Mouse (Mus musculus) neural tube, embryonic 14.5 days (tissue): Measurements from ENCODE around the gene Cxadr. TPM values are rescaled to one million over a fixed set of nuclear protein-coding genes. Genes with fewer than 3 reads are reported as not detected.

Experiments used
- ATAC-seq: fragments of 200-750 bp; cut with Nextera tagmentation; 2 replicates; pipeline ENCODE4 v1.8.0; 2017; ENCODE audit warnings: low read depth, mild to moderate bottlenecking, moderate TSS enrichment, moderate library complexity
- H3K27ac ChIP-seq: fragments of 300-500 bp; sonication (generic); 2 replicates; pipeline ENCODE4 v1.5.1; 2014; ENCODE audit warnings: low read depth, mild to moderate bottlenecking, control low read depth, low read length, moderate library complexity, mixed read lengths
- H3K27me3 ChIP-seq: fragments of 300-500 bp; sonication (generic); 2 replicates; pipeline ENCODE4 v1.6.1; 2014; ENCODE audit warnings: low read length; ENCODE audit not compliant: control insufficient read depth, insufficient read depth
- H3K36me3 ChIP-seq: fragments of 300-500 bp; sonication (generic); 2 replicates; pipeline ENCODE4 v1.6.1; 2014; ENCODE audit warnings: low read length, mixed read lengths; ENCODE audit not compliant: control insufficient read depth, insufficient read depth
- H3K4me1 ChIP-seq: fragments of 300-500 bp; sonication (generic); 2 replicates; pipeline ENCODE4 v1.6.1; 2014; ENCODE audit warnings: low read length; ENCODE audit not compliant: control insufficient read depth, insufficient read depth
- H3K4me2 ChIP-seq: fragments of 300-500 bp; sonication (generic); 2 replicates; pipeline ENCODE4 v1.6.1; 2014; ENCODE audit warnings: mild to moderate bottlenecking, low read depth, low read length, control low read depth
- H3K4me3 ChIP-seq: fragments of 300-500 bp; sonication (generic); 2 replicates; pipeline ENCODE4 v1.5.1; 2014; ENCODE audit warnings: low read depth, low read length, control low read depth, mixed read lengths
- H3K9ac ChIP-seq: fragments of 300-500 bp; sonication (generic); replicated peaks from 2 replicates; pipeline ENCODE4 v1.6.1; 2014; ENCODE audit warnings: low read depth, mild to moderate bottlenecking, control low read depth, low read length, mixed read lengths
- H3K9me3 ChIP-seq: fragments of 300-500 bp; sonication (generic); 2 replicates; pipeline ENCODE4 v1.6.1; 2016; ENCODE audit warnings: low read length; ENCODE audit not compliant: control insufficient read depth
- WGBS: fragments of 180-500 bp; shearing (Covaris S2); extraction: QIAGEN DNeasy Blood & Tissue Kit; methylation state at CpG from one replicate; pipeline ENCODE4 v1.1.7; 2014; 5-methylcytosine and 5-hydroxymethylcytosine counted together
- polyA plus RNA-seq: library from polyadenylated mRNA; unstranded; fragments of >200 nt; fragmentation: Nextera tagmentation; extraction: Ambion mirVana; gene quantifications from 2 replicates; pipeline ENCODE4 v1.2.1, GENCODE M21; 2014

Cxadr gene
- polyA plus RNA-seq, 1 experiment from 2014 or later: 115 TPM

DNA sequence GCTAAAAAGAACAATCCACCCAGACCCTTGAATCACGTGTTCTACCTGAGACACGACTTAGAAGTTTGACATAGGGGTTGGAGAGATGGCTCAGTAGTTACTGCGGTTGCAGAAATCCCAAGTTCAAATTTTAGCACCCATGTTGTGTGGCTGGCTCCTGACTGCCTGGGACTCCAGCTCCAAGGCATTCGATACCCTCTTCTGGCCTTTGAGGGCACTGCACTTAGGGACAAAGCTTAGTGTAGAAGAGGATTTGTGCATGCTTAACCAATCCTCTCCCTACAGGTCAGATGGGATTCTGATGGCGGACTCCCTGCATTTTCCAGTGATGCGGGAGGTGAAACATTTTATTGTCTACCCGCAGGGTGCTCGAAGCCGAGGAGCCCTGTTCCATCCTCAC lies 15.6 kb downstream of the Cxadr start:
- Histone ChIP-seq H3K9ac (no peak overlapping the region), H3K4me1 (peaks cover 25% of the 10 kb centered on the region)

DNA sequence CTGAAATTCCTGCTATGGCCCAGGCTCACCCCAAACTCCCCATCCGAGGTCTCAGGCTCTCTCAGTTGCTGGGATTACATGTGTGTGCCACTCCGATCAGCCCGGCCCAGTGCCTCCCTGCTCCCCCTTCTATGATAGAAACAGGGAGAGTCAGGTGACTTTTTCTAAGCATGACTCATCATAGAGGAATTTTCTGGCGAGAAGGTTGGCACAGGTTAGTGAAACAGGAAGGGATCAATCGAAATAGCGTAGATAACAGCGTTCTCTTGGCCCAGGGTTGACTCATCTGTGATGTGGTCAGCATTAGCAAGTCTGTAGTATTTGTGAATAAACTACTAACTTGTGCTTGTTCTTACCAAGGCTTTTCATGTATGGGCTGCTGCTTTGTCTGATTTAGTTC lies 16.7 kb downstream of the Cxadr start:
- no peaks in the 10 kb centered on the region for H3K27me3 ChIP-seq
- ATAC-seq: no peak
- H3K4me2 ChIP-seq: no peak overlapping the region
- H3K9me3 ChIP-seq: no peaks in the 10 kb centered on the region
- WGBS: 90% methylated on average over 7 of the region's 7 CpGs
- no peak overlapping the region for H3K4me3 ChIP-seq
- peaks cover 34% of the 10 kb centered on the region for H3K4me1 ChIP-seq
- H3K27ac ChIP-seq: no peak overlapping the region
- no peak overlapping the region for H3K9ac ChIP-seq
- H3K36me3 ChIP-seq: no peaks in the 10 kb centered on the region

More for the DNA sequence above, 15.6 kb downstream of the Cxadr start:
- Histone ChIP-seq H3K4me2 (no peak overlapping the region), H3K27ac (no peak overlapping the region), H3K4me3 (no peak overlapping the region), H3K27me3 (no peaks in the 10 kb centered on the region), H3K36me3 (no peaks in the 10 kb centered on the region), H3K9me3 (no peaks in the 10 kb centered on the region)
- 89% methylated on average over 9 of the region's 9 CpGs for WGBS
- no peak for ATAC-seq

DNA sequence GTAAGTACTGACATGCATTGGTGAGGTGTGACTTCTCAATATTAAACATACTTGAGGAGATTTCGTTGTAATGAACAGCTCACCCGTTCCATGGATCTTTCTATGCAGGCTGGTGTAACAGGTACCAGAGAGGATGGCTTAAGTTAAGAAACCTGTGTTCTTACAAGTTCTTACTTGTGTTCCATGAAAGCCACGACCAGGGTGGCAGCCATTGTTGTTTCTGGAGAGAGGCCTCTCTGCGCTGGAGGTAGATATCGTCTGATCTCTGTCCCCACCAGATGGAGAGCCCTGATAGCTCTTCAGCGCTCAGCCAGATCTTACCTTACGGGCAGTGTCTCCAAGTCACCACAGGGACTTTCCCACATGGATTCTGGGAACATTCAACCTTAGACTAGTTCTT lies 18.4 kb downstream of the Cxadr start:
- WGBS: 80% methylated on average over 7 of the region's 7 CpGs
- H3K9ac ChIP-seq: no peak overlapping the region
- no peaks in the 10 kb centered on the region for H3K9me3 ChIP-seq
- no peaks in the 10 kb centered on the region for H3K36me3 ChIP-seq
- H3K4me2 ChIP-seq: no peak overlapping the region
- ATAC-seq: no peak
- H3K4me1 ChIP-seq: peaks cover 16% of the 10 kb centered on the region
- H3K27me3 ChIP-seq: no peaks in the 10 kb centered on the region
- no peak overlapping the region for H3K4me3 ChIP-seq
- H3K27ac ChIP-seq: no peak overlapping the region

- H3K36me3 ChIP-seq: peaks cover 1% of the 10 kb centered on the region; the same call in 1 of the 2 replicates
- 3% methylated on average over 7 of the region's 7 CpGs for WGBS
- no peak overlapping the region for H3K4me2 ChIP-seq
- no peaks in the 10 kb centered on the region for H3K9me3 ChIP-seq
- H3K9ac ChIP-seq: no peak overlapping the region
- H3K4me1 ChIP-seq: peaks cover 16% of the 10 kb centered on the region
- no peaks in the 10 kb centered on the region for H3K27me3 ChIP-seq
- no peak overlapping the region for H3K27ac ChIP-seq
- no peak overlapping the region for H3K4me3 ChIP-seq
- ATAC-seq: no peak; the same call in 1 of the 2 replicates
Measured at GRCm38 (mm10) chr16:78321559-78321958, 20.3 kb downstream of the Cxadr start.

- H3K27me3 ChIP-seq: no peaks in the 10 kb centered on the region
- H3K27ac ChIP-seq: no peak overlapping the region; the same call in 1 of the 2 replicates
- no peaks in the 10 kb centered on the region for H3K9me3 ChIP-seq
- peak overlapping the region; percentile 4; the same call in 1 of the 2 replicates for H3K4me2 ChIP-seq
- H3K9ac ChIP-seq: no peak overlapping the region
- H3K4me3 ChIP-seq: no peak overlapping the region
- 13% methylated on average over 7 of the region's 7 CpGs for WGBS
- H3K36me3 ChIP-seq: peaks cover 6% of the 10 kb centered on the region; the same call in 1 of the 2 replicates
- peaks cover 16% of the 10 kb centered on the region for H3K4me1 ChIP-seq
- peak; percentile 71 for ATAC-seq
Measured at GRCm38 (mm10) chr16:78322140-78322539, 20.9 kb downstream of the Cxadr start.

- no peaks in the 10 kb centered on the region for H3K9me3 ChIP-seq
- 82% methylated on average over 27 of the region's 27 CpGs for WGBS
- H3K9ac ChIP-seq: no peak overlapping the region
- no peak overlapping the region for H3K27ac ChIP-seq
- H3K36me3 ChIP-seq: peaks cover 23% of the 10 kb centered on the region; the same call in 1 of the 2 replicates
- H3K4me1 ChIP-seq: peaks cover 11% of the 10 kb centered on the region
- no peak overlapping the region for H3K4me3 ChIP-seq
- no peak for ATAC-seq
- H3K27me3 ChIP-seq: no peaks in the 10 kb centered on the region
- no peak overlapping the region for H3K4me2 ChIP-seq
Measured at GRCm38 (mm10) chr16:78325972-78326848, 24.9 kb downstream of the Cxadr start.

GRCm38 (mm10) chr16:78327562-78327961 lies 26.3 kb downstream of the Cxadr start:
- Histone ChIP-seq H3K4me2 (no peak overlapping the region), H3K27me3 (no peaks in the 10 kb centered on the region), H3K36me3 (peaks cover 23% of the 10 kb centered on the region; the same call in 1 of the 2 replicates), H3K4me3 (no peak overlapping the region), H3K4me1 (peaks cover 3% of the 10 kb centered on the region; the same call in 1 of the 2 replicates), H3K9me3 (no peaks in the 10 kb centered on the region), H3K9ac (no peak overlapping the region), H3K27ac (no peak overlapping the region)
- no peak for ATAC-seq
- WGBS: 97% methylated on average over 7 of the region's 7 CpGs

GRCm38 (mm10) chr16:78327999-78328398 lies 26.7 kb downstream of the Cxadr start:
- Histone ChIP-seq H3K9ac (no peak overlapping the region), H3K36me3 (peaks cover 23% of the 10 kb centered on the region; the same call in 1 of the 2 replicates), H3K27ac (no peak overlapping the region), H3K27me3 (no peaks in the 10 kb centered on the region), H3K4me1 (no peaks in the 10 kb centered on the region; the same call in 1 of the 2 replicates), H3K4me2 (no peak overlapping the region), H3K9me3 (no peaks in the 10 kb centered on the region), H3K4me3 (no peak overlapping the region)
- ATAC-seq: no peak
- WGBS: 95% methylated on average over 12 of the region's 12 CpGs

- 17% methylated on average over 8 of the region's 8 CpGs for WGBS
- peaks cover 17% of the 10 kb centered on the region for H3K36me3 ChIP-seq
- peak; percentile 78 for ATAC-seq
Measured at GRCm38 (mm10) chr16:78337226-78337625, 35.9 kb downstream of the Cxadr start.

More at GRCm38 (mm10) chr16:78337226-78337625, 35.9 kb downstream of the Cxadr start:
- Histone ChIP-seq H3K27ac (peak overlapping the region; percentile 16; the same call in 1 of the 2 replicates), H3K9me3 (no peaks in the 10 kb centered on the region), H3K27me3 (no peaks in the 10 kb centered on the region), H3K4me1 (no peaks in the 10 kb centered on the region), H3K4me3 (no peak overlapping the region), H3K4me2 (no peak overlapping the region), H3K9ac (no peak overlapping the region)
